Mouse (Mus musculus) liver, adult 2 months (tissue): ENCODE data around the gene Gclc.

ENCODE experiments used
- CTCF ChIP-seq: fragments of 200-500 bp; IDR thresholded peaks from 2 replicates; pipeline ENCODE4 v1.5.1; 2011; ENCODE audit warnings: low read depth, low read length, control low read depth
- POLR2A ChIP-seq: fragments of 200-500 bp; IDR thresholded peaks from 2 replicates; pipeline ENCODE4 v1.6.1; 2011; ENCODE audit warnings: low read length, control low read depth; ENCODE audit not compliant: insufficient read depth; ENCODE audit errors: extremely low read depth

DNA sequence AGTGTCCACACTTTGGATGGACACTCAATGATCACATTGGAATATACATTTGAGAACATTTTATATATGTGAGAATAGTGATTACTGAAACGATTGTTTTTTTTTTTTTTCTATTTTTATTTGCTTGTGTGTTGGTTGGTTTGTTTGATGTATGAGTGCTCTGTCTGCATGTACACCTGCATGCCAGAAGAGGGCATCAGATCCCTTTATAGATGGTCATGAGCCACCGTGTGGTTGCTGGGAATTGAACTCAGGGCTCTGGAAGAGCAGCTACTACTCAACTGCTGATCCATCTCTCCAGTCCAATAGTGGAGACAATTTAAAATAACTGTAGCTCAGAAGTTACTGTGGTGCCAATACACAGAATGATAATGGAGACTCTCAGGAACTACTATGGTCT, 65.0 kb downstream of the Gclc start:
- TF ChIP-seq CTCF: peak; percentile 12; the same call in 1 of the 2 replicates
- TF ChIP-seq POLR2A: no peak
